In the genomic region with DNA sequence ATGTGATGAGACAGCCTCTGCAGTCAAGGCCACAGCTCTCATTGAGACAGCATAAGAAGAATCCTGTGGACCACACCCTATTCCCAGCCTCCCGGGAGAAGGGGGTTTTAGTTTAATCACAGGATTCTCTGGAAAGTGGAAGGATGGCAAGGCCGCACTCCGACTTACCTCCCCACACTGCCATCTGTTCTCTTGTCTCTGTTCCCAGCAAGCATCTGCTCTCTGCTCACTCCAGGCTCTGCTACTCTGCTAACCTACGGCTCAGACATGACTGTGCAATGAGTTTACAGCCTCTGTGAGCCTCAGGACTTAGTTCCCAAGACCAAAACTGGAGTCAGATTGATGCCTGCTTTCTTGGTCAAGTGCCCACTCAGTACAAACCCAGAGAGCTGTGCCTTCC, we compare ENCODE assay signal across 13 mouse cellular contexts. TPM values are rescaled to one million over a fixed set of nuclear protein-coding genes. Genes with fewer than 3 reads are reported as not detected.
DNase-seq lines count a peak whose midpoint lies in the region; ATAC-seq and TF ChIP-seq lines count a peak whose summit lies in the region.
"Had no signal": no experiment of that assay in that cellular context is flagged by ENCODE, and none has a peak within 500 bp of the region (broad histone marks: within the 10 kb centered on the region; RNA-seq: fewer than 3 reads in every experiment).

No protein-coding gene starts in this region.

- no peak for TF ChIP-seq CTCF in brain, embryonic 14.5 days (IDR thresholded peaks at IDR 0.05; ENCODE audit: borderline replicate concordance, extremely low read depth, insufficient read depth, insufficient read length)
- TF ChIP-seq CTCF in thymus, adult 2 months (IDR thresholded peaks at IDR 0.05; ENCODE audit: borderline replicate concordance, control insufficient read depth, extremely low read depth, insufficient read depth, low read length, poor library complexity) = no peak

- 86% methylated on average over 4 of the region's 4 CpGs for WGBS in thymus, adult 2 months

- no peaks in the 10 kb centered on the region for H3K36me3 ChIP-seq in thymus, adult 2 months (ENCODE audit: control insufficient read depth, insufficient read depth, low read length)
- H3K36me3 ChIP-seq: heart, embryonic 15.5 days; neural tube, embryonic 13.5 days had no signal

- no peak overlapping the region for H3K4me3 ChIP-seq in thymus, adult 2 months (ENCODE audit: control insufficient read depth, insufficient read depth, low read length)
- H3K4me3 ChIP-seq: heart, embryonic 15.5 days; neural tube, embryonic 13.5 days had no signal

- no peak overlapping the region for H3K27ac ChIP-seq in thymus, adult 2 months (ENCODE audit: control insufficient read depth, insufficient read depth, low read length)
- H3K27ac ChIP-seq: heart, embryonic 15.5 days; liver, embryonic 14.5 days; neural tube, embryonic 13.5 days had no signal

- TF ChIP-seq POLR2A in brain, embryonic 14.5 days (IDR thresholded peaks at IDR 0.05; ENCODE audit: borderline replicate concordance, extremely low read depth, insufficient read depth, insufficient read length, poor library complexity, severe bottlenecking) = no peak
- no peak for TF ChIP-seq POLR2A in thymus, adult 2 months (IDR thresholded peaks at IDR 0.05; ENCODE audit: control insufficient read depth, extremely low read depth, insufficient read depth, low read length, poor library complexity)

- no peak for DNase-seq in frontal cortex, postnatal 25 days (ENCODE audit: low spot score in 2 of 2)
- DNase-seq in brain, embryonic 14.5 days (ENCODE audit: low read depth) = peak; percentile 82
- DNase-seq in cerebellum, postnatal 36 days = peak; percentile 81 to 87
- peak; percentile 47 for DNase-seq in left cerebral cortex, adult 11 months (ENCODE audit: low spot score)
- DNase-seq in thymus, adult 2 months = no peak
- no peak for DNase-seq in ovary, postnatal 36 days (ENCODE audit: low spot score)
- DNase-seq in embryo, embryonic 9.5 days (ENCODE audit: extremely low spot score) = no peak
- DNase-seq: adrenal gland, adult 8-10 months; kidney, adult 8-10 months had no signal

- H3K27me3 ChIP-seq in thymus, adult 2 months (ENCODE audit: control insufficient read depth, insufficient read depth, low read length) = no peaks in the 10 kb centered on the region
- H3K27me3 ChIP-seq: heart, embryonic 15.5 days; neural tube, embryonic 13.5 days had no signal

- no peaks in the 10 kb centered on the region for H3K4me1 ChIP-seq in thymus, adult 2 months (replicated peaks; ENCODE audit: control insufficient read depth, insufficient read depth, low read length)
- H3K4me1 ChIP-seq: heart, embryonic 15.5 days had no signal

- peak; percentile 72 for ATAC-seq in frontal cortex, adult (ENCODE audit: low TSS enrichment)

RNA-seq across cellular contexts. Expression of a gene that starts 43.8 kb away (rescaled TPM):
- 4.7 and 7.0 TPM in 2 replicates for polyA plus RNA-seq in brain, embryonic 14.5 days (2012; rRNA removed)
- 0.77 and 0.94 TPM in 2 replicates for polyA plus RNA-seq in thymus, adult 2 months (2012; rRNA removed)

Comparison
In these comparisons a context has a peak if more than half of its experiments do, and no peak if none do; other contexts are left out.
1. DNase-seq: peak in brain, embryonic 14.5 days (single experiment), cerebellum, postnatal 36 days (2 of 2) and left cerebral cortex, adult 11 months (single experiment); none in frontal cortex, postnatal 25 days (0 of 2), thymus, adult 2 months (single experiment), ovary, postnatal 36 days (single experiment) and embryo, embryonic 9.5 days (single experiment).